Mouse (Mus musculus) adrenal gland, adult 18-20 months (tissue): ENCODE results near the gene Stum. TPM values are rescaled to one million over a fixed set of nuclear protein-coding genes. Genes with fewer than 3 reads are reported as not detected.

Experiments used
- DNase-seq, 2 experiments: peaks; one replicate each; pipeline ENCODE4 v3.0.0; 2021 to 2022; ENCODE audit warnings: low spot score in 2 of 2
- total RNA-seq, 2 experiments: library from RNA; stranded (reverse); gene quantifications; 1 replicate in 1 of 2; 2 replicates in 1 of 2; pipeline ENCODE4 v1.2.3; 2021

Stum gene
- total RNA-seq, 2 experiments from 2014 or later, result 0.33 to 0.86 TPM

GRCm38 (mm10) chr1:180500218-180500617 is 16.9 kb upstream of the Stum start:
- DNase-seq, result no peak

GRCm38 (mm10) chr1:180499766-180500165 is 16.5 kb upstream of the Stum start:
- DNase-seq, result no peak

- no peak for DNase-seq
These were observed 9.5 kb upstream of the Stum start for GRCm38 (mm10) chr1:180492777-180493176.

- DNase-seq, result no peak
These were observed 2.0 kb upstream of the Stum start for GRCm38 (mm10) chr1:180485346-180485745.

GRCm38 (mm10) chr1:180482840-180483398 is 385 bp downstream of the Stum start:
- no peak for DNase-seq

DNA sequence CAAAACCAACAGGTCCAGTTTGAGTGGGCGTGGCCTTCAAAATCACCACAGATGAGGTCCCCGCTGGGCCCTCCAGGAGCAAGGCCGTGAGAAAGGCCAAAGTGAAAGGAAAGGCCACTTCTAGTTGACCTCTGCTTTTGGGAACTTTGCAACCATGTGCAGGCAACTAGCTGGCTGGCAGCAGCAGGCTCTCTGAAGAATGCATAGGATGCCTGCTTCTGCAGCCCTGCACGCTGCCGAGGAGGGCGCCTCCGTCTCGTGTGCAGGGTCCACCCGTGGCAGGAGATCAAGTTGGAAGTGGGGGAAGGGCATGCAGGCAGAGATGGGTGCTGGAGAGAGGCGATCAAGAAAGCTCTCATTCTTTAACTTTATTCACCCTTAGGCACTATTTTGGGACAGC is 1.3 kb downstream of the Stum start:
- no peak for DNase-seq

- DNase-seq, result no peak
These were observed 2.0 kb downstream of the Stum start for GRCm38 (mm10) chr1:180481331-180481730.

DNA sequence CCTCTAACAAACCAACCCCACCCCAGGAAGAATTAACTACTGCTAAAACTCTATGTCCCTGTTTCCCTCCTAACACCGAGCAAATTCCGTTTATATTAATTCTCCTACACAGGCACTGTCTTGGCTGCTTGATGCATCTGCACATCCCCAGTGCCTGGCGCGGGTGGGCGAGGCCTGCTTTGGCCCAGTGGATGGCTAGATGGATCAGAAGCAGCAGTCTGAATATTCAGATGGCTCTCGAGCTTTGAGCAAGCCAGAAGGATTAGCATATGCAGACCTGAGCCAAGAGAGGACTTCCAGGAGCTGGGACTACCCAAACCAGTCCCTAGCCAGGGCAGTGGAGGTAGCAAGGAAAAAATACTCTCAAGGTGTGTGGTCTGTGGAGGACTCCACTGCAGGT is 3.0 kb downstream of the Stum start:
- no peak for DNase-seq

DNA sequence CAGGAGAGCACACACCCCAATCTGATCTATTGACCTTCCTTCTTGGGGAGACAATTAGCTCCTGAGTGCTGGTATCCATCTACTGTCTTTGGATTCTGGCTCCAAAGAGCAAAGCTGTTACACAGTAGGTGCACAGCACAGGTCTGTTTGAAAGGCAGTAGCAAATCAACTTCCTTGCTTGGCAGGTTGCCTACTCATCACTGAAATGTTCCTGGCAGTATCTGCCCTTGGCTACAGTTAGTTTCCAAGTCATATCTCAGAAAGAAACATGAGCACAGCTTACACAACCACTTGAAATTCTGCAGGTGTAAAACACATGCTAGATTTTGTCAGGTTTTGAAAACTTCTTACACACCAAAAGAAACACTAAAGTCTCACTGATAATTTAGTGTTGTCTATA is 9.7 kb downstream of the Stum start:
- DNase-seq, result no peak

- DNase-seq, result no peak
These were observed 15.3 kb downstream of the Stum start for GRCm38 (mm10) chr1:180468004-180468403.

- DNase-seq, result no peak
These were observed 17.7 kb downstream of the Stum start for GRCm38 (mm10) chr1:180465620-180466019.

GRCm38 (mm10) chr1:180464357-180464756 is 18.9 kb downstream of the Stum start:
- no peak for DNase-seq

DNA sequence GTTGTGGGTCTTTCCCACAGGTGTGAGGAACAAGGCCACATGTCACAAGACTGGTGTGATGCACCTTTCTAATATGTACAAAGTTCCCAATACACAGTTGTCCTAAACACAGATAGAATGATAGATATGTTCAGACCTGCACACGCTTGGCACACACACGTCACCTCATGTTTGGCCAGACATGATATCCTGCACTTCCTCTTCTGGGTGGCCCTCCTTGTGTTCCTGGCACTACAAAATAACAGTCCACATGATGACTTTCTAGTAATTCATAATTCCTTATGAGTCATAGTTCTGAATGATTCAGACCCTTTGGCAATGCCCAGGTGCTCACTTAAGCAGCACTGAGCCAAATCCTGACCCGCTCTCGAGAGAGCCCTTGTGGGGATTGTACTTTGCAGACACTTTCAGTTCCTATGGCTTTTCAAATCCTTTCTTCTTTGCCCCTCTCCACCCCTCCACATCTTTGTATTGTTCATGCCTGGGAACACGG is 20.3 kb downstream of the Stum start:
- DNase-seq, result no peak

DNA sequence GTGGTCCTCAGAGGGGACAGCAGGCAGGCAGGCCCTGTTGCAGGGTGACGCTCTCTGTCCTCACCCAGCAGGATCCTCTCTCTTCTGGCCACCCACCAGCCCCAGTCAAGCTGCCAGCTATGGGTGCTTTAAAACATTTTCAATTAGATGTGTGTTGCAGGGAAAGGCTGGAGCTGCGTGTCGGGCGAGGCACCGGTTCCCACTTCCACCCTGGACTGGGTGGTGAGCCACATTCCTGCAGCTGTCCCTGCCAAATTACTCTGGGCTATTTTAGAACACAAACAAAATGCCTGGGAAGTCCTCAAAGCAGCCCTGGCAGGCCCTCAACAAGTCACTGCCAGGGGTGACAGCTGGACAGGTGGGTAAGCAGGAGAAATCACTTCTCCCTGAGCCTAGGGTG is 20.9 kb downstream of the Stum start:
- no peak for DNase-seq

- no peak for DNase-seq
These were observed 22.6 kb downstream of the Stum start for GRCm38 (mm10) chr1:180460721-180461120.

DNA sequence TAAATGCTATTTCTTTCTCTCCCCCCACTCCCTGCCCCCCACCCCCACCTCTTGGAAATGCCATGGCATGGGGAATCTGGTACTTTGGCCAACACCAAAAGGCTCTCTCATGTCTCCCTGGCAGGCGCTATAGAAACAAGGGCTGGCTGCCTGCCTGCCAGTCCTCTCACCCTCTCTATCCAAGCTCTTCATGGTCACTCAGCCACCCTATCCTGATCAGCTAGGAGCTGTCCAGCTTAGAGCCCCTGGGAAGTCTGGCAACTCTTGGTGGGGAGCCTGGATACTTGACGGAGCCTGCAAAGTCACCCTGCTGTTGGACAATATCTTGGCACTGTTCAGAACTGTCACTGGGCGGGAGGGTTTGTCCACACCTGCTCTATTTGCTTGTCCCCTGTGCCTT is 24.6 kb downstream of the Stum start:
- no peak for DNase-seq

DNA sequence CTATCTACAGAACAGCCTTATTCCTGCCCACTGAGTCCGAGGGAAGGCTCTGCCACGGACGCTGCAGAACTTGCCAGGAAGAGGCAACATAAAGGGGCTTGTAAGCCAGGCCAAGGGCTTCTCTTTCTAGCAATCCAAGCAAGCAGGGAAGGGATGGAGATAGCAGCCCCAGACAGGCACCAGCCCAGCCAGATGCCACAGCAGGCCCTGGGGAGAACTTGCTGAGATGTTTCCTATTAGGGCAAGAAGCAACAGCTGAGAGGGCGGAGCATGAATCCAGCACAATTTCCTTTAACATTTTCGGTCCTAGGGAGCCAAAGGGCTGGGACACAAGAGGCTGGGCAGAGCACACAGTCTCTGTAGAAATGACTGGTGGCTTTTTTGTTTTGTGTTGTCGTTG is 25.0 kb downstream of the Stum start:
- no peak for DNase-seq

DNA sequence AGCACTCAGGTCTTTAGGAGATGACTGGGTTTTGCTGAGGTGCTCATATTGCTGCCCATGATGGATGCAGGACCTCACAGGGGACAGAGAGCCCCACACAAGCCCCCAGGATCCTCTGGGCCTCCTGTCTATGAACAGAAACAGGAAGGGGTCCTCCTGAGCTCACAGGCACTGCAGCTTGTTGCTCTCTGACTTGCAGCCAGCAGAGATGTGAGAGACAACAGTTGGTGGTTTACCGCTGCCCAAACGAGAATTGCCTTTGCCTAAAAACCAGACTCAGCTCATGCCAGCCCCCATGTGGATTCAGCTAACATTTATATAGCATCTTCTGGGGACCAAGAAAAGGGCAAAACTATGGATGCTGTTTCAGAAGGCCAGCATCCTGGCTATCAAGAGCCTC is 33.7 kb downstream of the Stum start:
- no peak for DNase-seq

DNA sequence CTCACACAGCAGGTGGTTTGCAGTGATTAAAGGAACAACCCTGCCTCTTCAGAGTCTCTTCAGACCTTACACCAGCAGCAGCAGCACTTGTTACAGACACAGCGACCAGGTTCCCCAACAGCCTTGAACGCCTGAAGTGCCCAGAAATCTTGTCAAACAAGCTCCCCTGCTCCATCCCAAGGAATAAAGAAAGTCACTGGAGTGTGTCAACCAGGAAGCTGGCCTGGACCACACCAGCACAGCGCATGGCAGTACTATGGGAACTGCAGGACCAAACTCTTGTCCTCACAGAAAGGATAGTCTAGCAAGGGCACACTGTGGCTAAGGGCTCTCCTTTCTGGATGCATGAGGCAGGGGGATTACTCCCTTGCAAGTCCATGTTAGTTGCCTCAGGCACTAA is 38.9 kb downstream of the Stum start:
- DNase-seq, result no peak

- DNase-seq, result no peak
These were observed 43.8 kb downstream of the Stum start for GRCm38 (mm10) chr1:180439496-180439895.

DNA sequence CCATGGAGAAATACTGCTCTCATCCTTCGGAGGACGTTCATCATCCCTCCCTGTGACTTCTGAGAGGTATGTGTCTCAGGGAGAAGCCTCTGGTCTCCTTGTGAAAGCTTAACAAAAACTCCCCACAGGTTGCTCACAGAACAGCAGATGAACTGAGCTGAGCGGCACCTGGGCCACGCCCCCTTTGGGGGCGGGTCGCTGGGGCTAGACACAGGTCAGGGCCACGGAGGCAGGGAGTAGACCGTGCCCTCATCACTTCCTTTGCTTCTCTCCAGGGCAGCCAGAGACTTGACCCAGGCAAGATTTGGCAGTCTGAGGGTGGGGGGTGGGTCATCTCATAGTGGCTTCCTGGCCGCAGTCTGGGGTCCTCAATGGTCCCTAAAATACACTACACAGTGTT is 48.4 kb downstream of the Stum start:
- DNase-seq, result no peak

GRCm38 (mm10) chr1:180433796-180434566 is 49.3 kb downstream of the Stum start:
- DNase-seq, result no peak

DNA sequence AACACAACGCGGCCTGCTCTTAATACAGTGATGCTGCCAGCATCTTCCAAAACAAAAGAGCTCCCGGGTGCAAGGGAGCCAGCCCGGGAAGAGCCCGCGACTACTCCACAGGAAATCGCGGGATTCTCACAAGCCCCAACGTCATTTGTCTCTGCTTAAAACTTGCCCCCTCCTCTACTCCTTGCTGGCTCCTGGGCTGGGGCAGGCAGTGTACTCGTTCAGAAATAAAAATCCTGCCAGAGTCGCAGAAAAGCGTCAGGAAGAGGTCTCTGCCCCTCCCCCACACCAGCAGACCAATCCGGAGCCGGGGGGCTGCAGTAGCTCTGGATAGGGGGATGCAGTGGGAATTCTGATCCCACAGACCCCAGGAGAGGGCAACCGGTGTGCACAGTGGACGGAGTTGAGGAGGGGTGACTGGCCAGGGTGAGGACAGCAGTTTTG is 50.2 kb downstream of the Stum start:
- no peak for DNase-seq
